Comparison of ENCODE assay signal across 7 mouse cellular contexts in the genomic region with DNA sequence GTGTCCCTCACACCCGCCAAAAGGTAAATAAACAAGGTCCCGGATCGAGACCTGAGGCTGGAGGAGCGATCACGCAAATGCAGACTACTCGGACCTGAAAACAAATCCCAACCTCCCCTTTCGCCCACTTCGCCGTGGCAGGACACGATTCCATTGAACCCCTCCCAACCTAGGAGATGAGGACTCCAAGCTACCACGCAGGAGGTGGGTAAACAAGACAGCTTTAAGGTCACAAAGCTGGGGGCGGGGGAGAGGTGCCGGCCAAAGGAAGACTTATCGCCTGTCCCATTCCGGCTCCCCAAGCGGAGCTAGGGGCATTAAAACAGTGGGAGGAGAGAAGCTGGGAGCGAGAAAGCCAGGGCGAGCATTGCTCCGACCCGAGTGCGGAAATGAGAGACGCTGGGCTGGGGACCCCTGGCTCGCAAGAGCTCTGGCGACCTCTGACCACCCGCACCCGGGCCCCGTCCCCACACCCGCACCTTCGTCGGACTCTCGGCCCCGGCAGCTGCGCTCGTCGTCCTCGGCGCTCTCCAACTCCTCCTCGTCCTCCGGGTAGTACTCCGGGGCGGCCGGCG. TPM values are rescaled to one million over a fixed set of nuclear protein-coding genes. Genes with fewer than 3 reads are reported as not detected.
DNase-seq lines count a peak whose midpoint lies in the region; ATAC-seq and TF ChIP-seq lines count a peak whose summit lies in the region.

No protein-coding gene starts in this region.

- no peaks in the 10 kb centered on the region for H3K9me3 ChIP-seq in MEL (replicated peaks; ENCODE audit: insufficient read depth, low read length)
- no peaks in the 10 kb centered on the region for H3K9me3 ChIP-seq in lung, postnatal 0 days (ENCODE audit: low read length)
- no peaks in the 10 kb centered on the region for H3K9me3 ChIP-seq in stomach, embryonic 14.5 days (ENCODE audit: control insufficient read depth, low read depth, low read length)

- no peak for TF ChIP-seq POLR2A in MEL (IDR thresholded peaks at IDR 0.05; ENCODE audit: control insufficient read depth in 1 of 2, insufficient read depth in 1 of 2, low read depth in 1 of 2, low read length in 2 of 2, poor library complexity in 1 of 2)
- no peak for TF ChIP-seq POLR2A in kidney, adult 2 months (IDR thresholded peaks at IDR 0.05; ENCODE audit: low read depth, low read length)

- no peak for TF ChIP-seq EP300 in MEL (IDR thresholded peaks at IDR 0.05; ENCODE audit: low read depth in 1 of 2, low read length in 2 of 2)
- no peak for TF ChIP-seq EP300 in lung, postnatal 0 days (IDR thresholded peaks at IDR 0.05)

- H3K36me3 ChIP-seq in C2C12 (ENCODE audit: control insufficient read depth, insufficient read depth): peaks cover 26% of the 10 kb centered on the region
- H3K36me3 ChIP-seq in MEL (ENCODE audit: control insufficient read depth in 1 of 2, insufficient read depth in 2 of 2, low read length in 2 of 2): peaks cover 5 to 15% of the 10 kb centered on the region in 2 experiments
- no peaks in the 10 kb centered on the region for H3K36me3 ChIP-seq in kidney, adult 2 months (ENCODE audit: control insufficient read depth, insufficient read depth, low read length)
- peaks cover 5% of the 10 kb centered on the region; the same call in 1 of the 2 replicates for H3K36me3 ChIP-seq in lung, postnatal 0 days (ENCODE audit: insufficient read depth, low read length)
- peaks cover 24% of the 10 kb centered on the region for H3K36me3 ChIP-seq in stomach, embryonic 14.5 days (ENCODE audit: control insufficient read depth, insufficient read depth, low read length)

- peak overlapping the region; percentile 84 for H3K4me3 ChIP-seq in C2C12 (ENCODE audit: insufficient read depth, poor library complexity, severe bottlenecking)
- H3K4me3 ChIP-seq in MEL (ENCODE audit: control insufficient read depth in 1 of 2, insufficient read depth in 1 of 2, low read depth in 2 of 2, low read length in 2 of 2): peak overlapping the region; percentile 62 to 93
- peak overlapping the region; percentile 86 for H3K4me3 ChIP-seq in kidney, adult 2 months (ENCODE audit: insufficient read depth, low read depth, low read length)
- peak overlapping the region; percentile 98 for H3K4me3 ChIP-seq in lung, postnatal 0 days (ENCODE audit: low read depth, low read length)
- peak overlapping the region; percentile 86 for H3K4me3 ChIP-seq in stomach, embryonic 14.5 days (ENCODE audit: low read depth, low read length)

- TF ChIP-seq CTCF in C2C12 (IDR thresholded peaks at IDR 0.05; ENCODE audit: control insufficient read depth, insufficient read depth, insufficient read length) (no peak), MEL (IDR thresholded peaks at IDR 0.05 in 2 of 3, conservative IDR thresholded peaks at IDR 0.05 in 1 of 3; ENCODE audit: control insufficient read depth in 1 of 3, insufficient read depth in 1 of 3, low read depth in 2 of 3, low read length in 3 of 3, poor library complexity in 1 of 3, severe bottlenecking in 1 of 3) (no peak)
- TF ChIP-seq CTCF in kidney, adult 2 months (conservative IDR thresholded peaks at IDR 0.05; ENCODE audit: insufficient read depth, insufficient read length, low read depth, low read length): no peak
- no peak for TF ChIP-seq CTCF in lung, postnatal 0 days (IDR thresholded peaks at IDR 0.05)

- WGBS in kidney, adult 2 months: under 1% methylated on average over 43 of the region's 43 CpGs
- WGBS in lung, postnatal 0 days: 2% methylated on average over 40 of the region's 43 CpGs
- WGBS in stomach, embryonic 14.5 days: under 1% methylated on average over 43 of the region's 43 CpGs

- peak overlapping the region; percentile 56 for H3K27ac ChIP-seq in MEL (ENCODE audit: control insufficient read depth, low read depth, low read length)
- H3K27ac ChIP-seq in kidney, adult 2 months (ENCODE audit: insufficient read depth, low read depth, low read length): peak overlapping the region; percentile 70
- H3K27ac ChIP-seq in lung, postnatal 0 days (ENCODE audit: low read length): peak overlapping the region; percentile 91
- peak overlapping the region; percentile 82 for H3K27ac ChIP-seq in stomach, embryonic 14.5 days (ENCODE audit: low read length)

- peaks cover 0 to 12% of the 10 kb centered on the region in 2 experiments; a peak in 3 of 4 replicates for H3K4me1 ChIP-seq in MEL (ENCODE audit: control insufficient read depth in 1 of 2, insufficient read depth in 2 of 2, low read length in 2 of 2)
- H3K4me1 ChIP-seq in kidney, adult 2 months (ENCODE audit: control insufficient read depth, insufficient read depth, low read length): no peaks in the 10 kb centered on the region; the same call in 1 of the 2 replicates
- H3K4me1 ChIP-seq in lung, postnatal 0 days (ENCODE audit: insufficient read depth, low read depth, low read length): peaks cover 3% of the 10 kb centered on the region; the same call in 1 of the 2 replicates
- peaks cover 5% of the 10 kb centered on the region; the same call in 1 of the 2 replicates for H3K4me1 ChIP-seq in stomach, embryonic 14.5 days (ENCODE audit: control insufficient read depth, insufficient read depth, low read length)

- peaks cover 12% of the 10 kb centered on the region for H3K79me3 ChIP-seq in C2C12 (ENCODE audit: low read depth)

- H3K9ac ChIP-seq in MEL (ENCODE audit: control insufficient read depth, low read depth, low read length, poor library complexity, severe bottlenecking): peak overlapping the region; percentile 98
- peak overlapping the region; percentile 81 for H3K9ac ChIP-seq in lung, postnatal 0 days (replicated peaks; ENCODE audit: low read depth)
- peak overlapping the region; percentile 69 for H3K9ac ChIP-seq in stomach, embryonic 14.5 days (replicated peaks; ENCODE audit: low read depth, low read length)

- H3K79me2 ChIP-seq in C2C12 (ENCODE audit: control insufficient read depth, insufficient read depth): peaks cover 42% of the 10 kb centered on the region
- H3K79me2 ChIP-seq in MEL (ENCODE audit: control insufficient read depth, insufficient read depth, low read length, poor library complexity): peaks cover 21% of the 10 kb centered on the region

- ATAC-seq in lung, postnatal 0 days: peak; percentile 4
- no peak for ATAC-seq in stomach, embryonic 14.5 days (ENCODE audit: insufficient number of reproducible peaks, insufficient read depth, low FRiP score, low read depth)

- DNase-seq in MEL (ENCODE audit: low read depth, low spot score): peak; percentile 55
- DNase-seq in cerebellum, postnatal 10 days: peak; percentile 57 to 72
- peak; percentile 49 for DNase-seq in gastrocnemius, postnatal 10 days
- DNase-seq in kidney, adult 2 months: peak; percentile 40
- peak; percentile 55 for DNase-seq in lung, postnatal 0 days (ENCODE audit: low spot score)

- H3K4me2 ChIP-seq in lung, postnatal 0 days (replicated peaks; ENCODE audit: low read depth, low read length): peak overlapping the region; percentile 68
- H3K4me2 ChIP-seq in stomach, embryonic 14.5 days (replicated peaks; ENCODE audit: low read depth, low read length): peak overlapping the region; percentile 88

- H3K27me3 ChIP-seq in C2C12 (ENCODE audit: control insufficient read depth, insufficient read depth, insufficient read length) (no peaks in the 10 kb centered on the region), MEL (ENCODE audit: control insufficient read depth in 1 of 2, insufficient read depth in 2 of 2, low read length in 2 of 2) (no peaks in the 10 kb centered on the region)
- H3K27me3 ChIP-seq in kidney, adult 2 months (replicated peaks; ENCODE audit: control insufficient read depth, insufficient read depth, low read length): no peaks in the 10 kb centered on the region
- H3K27me3 ChIP-seq in lung, postnatal 0 days (replicated peaks; ENCODE audit: insufficient read depth, low read length): no peaks in the 10 kb centered on the region
- no peaks in the 10 kb centered on the region for H3K27me3 ChIP-seq in stomach, embryonic 14.5 days (ENCODE audit: control insufficient read depth, insufficient read depth, low read length)

- H3ac ChIP-seq in C2C12 (ENCODE audit: control insufficient read depth, insufficient read length, low read depth): peak overlapping the region; percentile 84

- no peak for TF ChIP-seq RAD21 in MEL (IDR thresholded peaks at IDR 0.05; ENCODE audit: low read depth, low read length)

TF ChIP-seq in C2C12, 6 proteins besides CTCF, POLR2A, EP300 and RAD21:
- no peak for TF ChIP-seq USF1 (IDR thresholded peaks at IDR 0.05; ENCODE audit: low read depth)

TF ChIP-seq in MEL, 35 proteins besides CTCF, POLR2A, EP300 and RAD21:
- TF ChIP-seq POLR2AphosphoS5 (IDR thresholded peaks at IDR 0.05; ENCODE audit: borderline replicate concordance, low read depth, low read length): no peak
- no peak for TF ChIP-seq MAX (IDR thresholded peaks at IDR 0.05; ENCODE audit: low read length)
- no peak for TF ChIP-seq USF2 (IDR thresholded peaks at IDR 0.05; ENCODE audit: borderline replicate concordance in 1 of 2, insufficient read depth in 1 of 2, low read depth in 1 of 2, low read length in 2 of 2)
- TF ChIP-seq SIN3A (IDR thresholded peaks at IDR 0.05; ENCODE audit: low read length): 0 out of 2 replicates have a peak, but pooled peaks have one; percentile 6
- TF ChIP-seq POLR2AphosphoS2 (IDR thresholded peaks at IDR 0.05; ENCODE audit: low read length): no peak

RNA-seq across cellular contexts. Expression of gene Suds3, which starts 0.6 kb away (rescaled TPM):
- polyA plus RNA-seq in C2C12 (2012; fragmentation: generic; extraction: Trizol) (76.0 TPM), MEL (2012; ENCODE audit: insufficient read depth in 1 of 2, insufficient read length in 2 of 2, low read depth in 1 of 2, low replicate concordance in 2 of 2, missing spikeins in 1 of 2) (100 to 1,000 TPM in 1 of 2 experiments, not detected in 1; 102 TPM)
- 64.6 and 67.8 TPM in 2 replicates for total RNA-seq in MEL (2012; rRNA removed)
- total RNA-seq in gastrocnemius, postnatal 10 days (2021): 10 to 100 TPM; 49.3 to 53.5 TPM
- 84.9 and 85.8 TPM in 2 replicates for polyA plus RNA-seq in kidney, adult 2 months (2012; rRNA removed)
- polyA plus RNA-seq in lung, postnatal 0 days (2015; fragmentation: Nextera tagmentation; extraction: Ambion mirVana): 47.1 and 57.8 TPM in 2 replicates
- 41.0 and 47.6 TPM in 2 replicates for polyA plus RNA-seq in stomach, embryonic 14.5 days (2014; fragmentation: Nextera tagmentation; extraction: Ambion mirVana)

RNA-seq across cellular contexts. Expression of gene Taok3, which starts 4.6 kb away (rescaled TPM):
- polyA plus RNA-seq in C2C12 (2012; fragmentation: generic; extraction: Trizol) (6.6 TPM), MEL (2012; ENCODE audit: insufficient read depth in 1 of 2, insufficient read length in 2 of 2, low read depth in 1 of 2, low replicate concordance in 2 of 2, missing spikeins in 1 of 2) (10 to 100 TPM in 1 of 2 experiments, not detected in 1; 79.2 TPM)
- total RNA-seq in MEL (2012; rRNA removed): 32.1 and 33.7 TPM in 2 replicates
- 10 to 100 TPM in 1 of 2 experiments, 1 to 10 TPM in 1; 6.1 to 11.1 TPM for total RNA-seq in gastrocnemius, postnatal 10 days (2021)
- polyA plus RNA-seq in kidney, adult 2 months (2012; rRNA removed): 11.1 and 11.3 TPM in 2 replicates
- 55.5 and 67.3 TPM in 2 replicates for polyA plus RNA-seq in lung, postnatal 0 days (2015; fragmentation: Nextera tagmentation; extraction: Ambion mirVana)
- polyA plus RNA-seq in stomach, embryonic 14.5 days (2014; fragmentation: Nextera tagmentation; extraction: Ambion mirVana): 22.0 and 24.8 TPM in 2 replicates
